Mouse (Mus musculus) cerebellum, adult 2 months (tissue): Measurements from ENCODE around the gene Nol11.
A peak's percentile ranks its signal among the peaks of the same experiment; 100 is the strongest.

Experiments used
- CTCF ChIP-seq: fragments of 200-500 bp; IDR thresholded peaks from 2 replicates; pipeline ENCODE4 v1.5.1; 2011; ENCODE audit warnings: low read depth, mild to moderate bottlenecking, control low read depth, low read length, moderate library complexity, borderline replicate concordance; ENCODE audit not compliant: insufficient read depth
- POLR2A ChIP-seq: fragments of 200-500 bp; IDR thresholded peaks from 2 replicates; pipeline ENCODE4 v1.6.1; 2011; ENCODE audit warnings: low read length, control low read depth, borderline replicate concordance; ENCODE audit not compliant: insufficient read depth

GRCm38 (mm10) chr11:107130879-107131748 lies 58.1 kb downstream of the Nol11 start:
- TF ChIP-seq CTCF (no peak), POLR2A (peak; percentile 49; the same call in 1 of the 2 replicates)
